ENCODE assay signal across 31 mouse cellular contexts in the genomic region with DNA sequence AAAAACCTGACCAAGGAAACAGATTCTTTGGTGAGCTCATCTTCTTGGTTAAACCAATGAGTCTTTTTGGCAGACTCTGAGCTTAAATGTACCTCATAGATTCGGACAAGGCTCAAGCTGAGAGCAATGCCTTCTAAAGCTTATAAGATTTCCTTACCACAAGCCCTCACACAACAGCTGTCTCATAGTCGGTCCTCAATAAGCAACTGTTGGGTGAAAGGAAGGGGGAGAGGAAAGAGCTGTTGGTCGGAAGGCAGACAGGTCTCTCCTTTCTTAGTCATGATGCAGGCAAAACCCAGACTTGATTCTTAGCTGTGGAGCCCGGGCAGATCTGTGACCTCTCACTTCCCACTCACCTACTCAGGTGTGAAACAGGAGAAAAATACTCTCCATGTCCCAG. TPM values are rescaled to one million over a fixed set of nuclear protein-coding genes. Genes with fewer than 3 reads are reported as not detected.
"Had no signal": no experiment of that assay in that cellular context is flagged by ENCODE, and none has a peak within 500 bp of the region (broad histone marks: within the 10 kb centered on the region; RNA-seq: fewer than 3 reads in every experiment).

No protein-coding gene starts in this region.

- H3K4me2 ChIP-seq: embryonic facial prominence, embryonic 12.5 days; embryonic facial prominence, embryonic 13.5 days; embryonic facial prominence, embryonic 15.5 days; forebrain, embryonic 12.5 days; forebrain, embryonic 13.5 days; forebrain, embryonic 15.5 days had no signal

- H3K36me3 ChIP-seq: embryonic facial prominence, embryonic 10.5 days; embryonic facial prominence, embryonic 12.5 days; embryonic facial prominence, embryonic 13.5 days; embryonic facial prominence, embryonic 15.5 days; forebrain, embryonic 10.5 days; forebrain, embryonic 12.5 days; forebrain, embryonic 15.5 days had no signal

- DNase-seq: cerebellum, adult 8-10 months; cerebellum, adult 9-10 months; cerebellum, adult 9-11 months; cerebellum, postnatal 10 days; cerebellum, postnatal 14 days; cerebellum, postnatal 25 days; cerebellum, postnatal 36 days; embryo, embryonic 11 days; forebrain, postnatal 0 days; gastrocnemius, adult 2 months; gastrocnemius, postnatal 10 days; gastrocnemius, postnatal 14 days; gastrocnemius, postnatal 25 days; gastrocnemius, postnatal 36 days; heart, adult 18-20 months; heart, adult 2 months had no signal

- H3K27me3 ChIP-seq: embryonic facial prominence, embryonic 12.5 days; embryonic facial prominence, embryonic 15.5 days; forebrain, embryonic 12.5 days; forebrain, embryonic 13.5 days; forebrain, embryonic 15.5 days had no signal

- H3K4me3 ChIP-seq: embryonic facial prominence, embryonic 10.5 days; embryonic facial prominence, embryonic 12.5 days; embryonic facial prominence, embryonic 13.5 days; embryonic facial prominence, embryonic 15.5 days; erythroblast, embryonic 14.5 days; forebrain, embryonic 10.5 days; forebrain, embryonic 12.5 days; forebrain, embryonic 13.5 days; forebrain, embryonic 15.5 days; gastrocnemius, adult 2 months; heart, adult 2 months had no signal

RNA-seq across cellular contexts. Expression of a gene that starts 50.8 kb away (rescaled TPM):
- polyA plus RNA-seq: cortical plate, adult 2 months; embryonic facial prominence, embryonic 10.5 days; embryonic facial prominence, embryonic 11.5 days; embryonic facial prominence, embryonic 12.5 days; embryonic facial prominence, embryonic 13.5 days; erythroblast, embryonic 14.5 days; forebrain, embryonic 10.5 days; forebrain, embryonic 11.5 days; forebrain, embryonic 12.5 days; forebrain, embryonic 13.5 days; forebrain, embryonic 14.5 days; forebrain, embryonic 15.5 days; forebrain, embryonic 16.5 days; frontal cortex, adult 2 months; heart, adult 2 months had no signal
